Mouse (Mus musculus) kidney, adult 2 months (tissue): ENCODE measurements at regions not wholly inside any gene's neighbourhood (a gene's known extent, or its start where the extent isn't known, plus 50 kb on each side); places are given as distances from the start of the nearest gene placed in this dataset.

Source experiments
- CTCF ChIP-seq: fragments of 200-500 bp; conservative IDR thresholded peaks from 2 replicates; pipeline ENCODE4 v1.5.1; 2011; ENCODE audit warnings: low read depth, mild to moderate bottlenecking, control low read depth, low read length, moderate library complexity, mixed read lengths; ENCODE audit not compliant: insufficient read depth, insufficient read length
- POLR2A ChIP-seq: fragments of 200-500 bp; IDR thresholded peaks from one replicate; pipeline ENCODE4 v1.6.1; 2011; ENCODE audit warnings: low read depth, low read length, control low read depth

- TF ChIP-seq CTCF (peak; percentile 96), POLR2A (no peak)
Observed at GRCm38 (mm10) chr7:125393654-125394346, 50.7 kb upstream of the Kdm8 start.
